Mouse (Mus musculus): ENCODE measurements around the gene AW549877. TPM values are rescaled to one million over a fixed set of nuclear protein-coding genes. Genes with fewer than 3 reads are reported as not detected.

The AW549877 gene
- polyA plus RNA-seq (2017; shearing (Covaris generic)) = 10 to 100 TPM; 26.7 to 33.1 (median 29.1) TPM

- ATAC-seq = peak; percentile 97
Observed at GRCm38 (mm10) chr15:3995448-3996266, at the start of gene AW549877. TSS of gene AW549877 (minus strand) at chr15:3995744.

- ATAC-seq = peak; percentile 80
Observed at GRCm38 (mm10) chr15:4043032-4043471, 47.5 kb upstream of the AW549877 start.

GRCm38 (mm10) chr15:4042423-4042822, 46.9 kb upstream of the AW549877 start:
- peak; percentile 11 for ATAC-seq

- ATAC-seq = peak; percentile 30
Observed at GRCm38 (mm10) chr15:4033168-4034004, 37.8 kb upstream of the AW549877 start.

GRCm38 (mm10) chr15:4028960-4029359, 33.4 kb upstream of the AW549877 start:
- no peak for ATAC-seq

GRCm38 (mm10) chr15:4028411-4028700, 32.8 kb upstream of the AW549877 start:
- no peak for ATAC-seq

GRCm38 (mm10) chr15:4027671-4028410, 32.3 kb upstream of the AW549877 start:
- no peak for ATAC-seq

GRCm38 (mm10) chr15:4026831-4027584, 31.5 kb upstream of the AW549877 start:
- peak; percentile 64 for ATAC-seq

- peak; percentile 83 for ATAC-seq
Observed at GRCm38 (mm10) chr15:4026231-4026773, 30.8 kb upstream of the AW549877 start, which contains the start of gene Oxct1. TSS of gene Oxct1 (plus strand) at chr15:4026383.

GRCm38 (mm10) chr15:4025508-4025904, 30.0 kb upstream of the AW549877 start:
- ATAC-seq = no peak

GRCm38 (mm10) chr15:4024726-4025507, 29.4 kb upstream of the AW549877 start:
- ATAC-seq = no peak

- ATAC-seq = no peak
Observed at GRCm38 (mm10) chr15:4023747-4024146, 28.2 kb upstream of the AW549877 start.

GRCm38 (mm10) chr15:4020711-4021110, 25.2 kb upstream of the AW549877 start:
- no peak for ATAC-seq

- ATAC-seq = no peak
Observed at GRCm38 (mm10) chr15:4013873-4014272, 18.3 kb upstream of the AW549877 start.

- ATAC-seq = no peak
Observed at GRCm38 (mm10) chr15:4000536-4000935, 5.0 kb upstream of the AW549877 start.

GRCm38 (mm10) chr15:3999144-3999543, 3.6 kb upstream of the AW549877 start:
- no peak for ATAC-seq

GRCm38 (mm10) chr15:3996267-3997010, 895 bp upstream of the AW549877 start:
- ATAC-seq = no peak

GRCm38 (mm10) chr15:3994852-3995447, 594 bp downstream of the AW549877 start:
- ATAC-seq = peak; percentile 2

- peak; percentile 71 for ATAC-seq
Observed at GRCm38 (mm10) chr15:3987981-3988380, 7.6 kb downstream of the AW549877 start.

GRCm38 (mm10) chr15:3984876-3985275, 10.7 kb downstream of the AW549877 start:
- no peak for ATAC-seq

Measured in inflammation-experienced regulatory T-cells, adult 6 months (primary cell).